Mouse (Mus musculus) effector memory CD4-positive, alpha-beta T cell, adult 7 months (primary cell): ENCODE results near the gene Acap2. TPM values are rescaled to one million over a fixed set of nuclear protein-coding genes. Genes with fewer than 3 reads are reported as not detected.

ENCODE experiments used
- polyA plus RNA-seq: library from polyadenylated mRNA; unstranded; fragments of 100-300 nt; shearing (Covaris generic); gene quantifications from one replicate; pipeline ENCODE4 v1.2.1, GENCODE M21; 2017

Acap2 gene
- polyA plus RNA-seq: 38.4 TPM

DNA sequence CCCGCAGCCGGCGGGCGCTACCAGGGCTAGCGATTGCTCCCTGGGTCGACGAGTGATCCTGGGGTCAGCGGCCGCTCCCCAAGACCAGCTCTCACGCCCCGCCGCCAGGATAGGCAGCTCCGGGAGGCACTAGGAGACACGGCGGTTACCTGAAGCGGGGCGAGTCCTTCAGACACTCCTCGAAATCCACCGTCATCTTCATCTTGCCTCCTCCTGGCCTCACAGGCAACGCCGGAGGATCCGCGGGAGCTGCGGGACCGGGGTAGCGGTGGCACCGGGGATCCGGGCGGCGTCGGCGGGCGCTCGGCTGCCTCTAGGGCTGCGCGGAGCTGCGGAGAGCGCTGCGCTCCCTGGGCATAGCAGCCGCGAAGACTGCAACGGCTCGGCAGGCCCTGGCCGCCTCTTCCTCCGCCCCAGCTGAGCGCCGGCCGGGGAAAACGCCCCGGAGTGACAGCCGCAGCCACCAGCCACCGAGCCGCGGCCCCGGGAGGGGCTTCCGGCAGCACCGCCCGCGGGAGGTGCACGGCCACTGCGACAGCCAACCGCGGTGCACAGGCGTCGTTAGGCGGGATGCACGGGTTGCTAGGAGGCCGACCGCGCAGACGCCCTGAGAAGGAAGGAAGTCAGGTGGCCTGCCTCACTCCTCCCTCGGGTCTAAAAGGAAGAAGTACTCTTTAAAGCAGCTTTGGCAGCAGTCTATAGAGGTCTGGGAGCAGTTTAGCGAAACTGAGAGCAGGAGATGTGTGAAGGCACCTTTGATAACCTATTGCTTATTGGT lies at the start of gene Acap2:
Gene Acap2, minus strand, starts transcription at position 456 of the 778 bp plus-strand sequence.

DNA sequence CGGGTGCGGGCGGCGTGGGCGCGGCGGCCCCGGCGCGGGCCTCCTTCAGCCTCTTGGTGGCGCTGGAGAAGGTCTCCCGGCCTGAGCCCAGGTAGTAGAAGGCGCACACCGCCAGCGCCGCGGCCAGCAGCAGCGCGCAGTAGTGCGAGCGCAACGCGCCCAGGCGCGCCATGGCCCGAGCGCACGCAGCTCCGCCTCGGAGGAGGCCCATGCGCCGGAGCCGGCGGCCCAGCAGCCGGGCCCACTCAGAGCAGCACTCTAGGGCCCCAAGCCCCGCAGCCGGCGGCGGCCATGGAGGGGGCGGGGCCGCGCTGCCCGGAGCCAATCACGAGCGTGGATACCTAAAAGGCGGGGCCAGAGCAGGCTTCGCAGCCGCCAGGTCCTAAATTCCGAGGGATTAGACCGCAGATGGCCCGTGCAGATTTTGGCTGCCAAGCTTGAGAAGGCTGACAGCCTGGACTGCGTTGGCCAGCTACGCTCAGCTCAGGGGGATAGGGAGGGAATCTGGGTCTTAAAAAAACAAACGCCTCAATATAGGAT lies 119.8 kb downstream of the Acap2 start, which contains the start of gene Xxylt1:
Gene Xxylt1, minus strand, starts transcription at position 308 of the 540 bp plus-strand sequence.

Other genes with a start within 250 kb of the Acap2 start
- gene Xxylt1, start 119.8 kb downstream of the Acap2 start, polyA plus RNA-seq: 27.9 TPM
- gene Ppp1r2, start 74.0 kb upstream of the Acap2 start, polyA plus RNA-seq: 66.9 TPM
- gene Apod, start 113.6 kb upstream of the Acap2 start, polyA plus RNA-seq: not detected
- gene Bdh1, start 221.0 kb upstream of the Acap2 start, polyA plus RNA-seq: 23.6 TPM